Mouse (Mus musculus): ENCODE data around the gene Skap1. TPM values are rescaled to one million over a fixed set of nuclear protein-coding genes. Genes with fewer than 3 reads are reported as not detected.

Gene Skap1
- polyA plus RNA-seq, 1 experiment from 2014 or later = 2.8 TPM

DNA sequence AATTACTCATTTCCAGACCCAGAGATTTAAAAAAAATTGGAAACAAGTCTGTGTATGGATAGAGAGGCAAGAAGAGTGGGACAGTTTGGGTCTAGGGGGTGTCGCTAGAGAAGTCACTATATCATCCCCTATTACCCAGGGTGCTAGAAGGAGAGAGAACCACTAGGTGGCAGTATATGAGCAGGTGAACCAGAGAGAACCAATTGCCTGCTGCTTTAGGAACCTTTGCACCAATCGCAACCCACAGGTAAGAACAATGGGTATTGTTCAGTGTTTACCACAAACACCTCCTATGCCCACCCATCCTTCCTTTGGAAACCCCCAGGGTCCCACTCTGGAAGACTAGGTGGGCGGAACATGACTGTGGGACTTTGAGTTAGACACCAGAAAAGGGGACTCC lies 295.6 kb downstream of the Skap1 start:
- no peaks in the 10 kb centered on the region for H3K36me3 ChIP-seq (ENCODE audit: control insufficient read depth, insufficient read depth, low read length)
- H3K27me3 ChIP-seq (replicated peaks; ENCODE audit: control insufficient read depth, insufficient read depth, low read length) = no peaks in the 10 kb centered on the region
- H3K4me3 ChIP-seq (ENCODE audit: low read depth, low read length) = no peak overlapping the region
- H3K27ac ChIP-seq (ENCODE audit: low read depth, low read length) = no peak overlapping the region
- no peak for ATAC-seq
- H3K4me1 ChIP-seq (ENCODE audit: control insufficient read depth, insufficient read depth, low read length) = 0 out of 2 replicates have a peak, but pooled peaks cover 2% of the 10 kb centered on the region
- no peak overlapping the region for H3K4me2 ChIP-seq (ENCODE audit: low read length)
- H3K9me3 ChIP-seq (replicated peaks; ENCODE audit: control insufficient read depth, low read length) = no peaks in the 10 kb centered on the region
- no peak overlapping the region for H3K9ac ChIP-seq (ENCODE audit: low read length)
- WGBS = 53% methylated on average over 3 of the region's 3 CpGs
- DNase-seq (ENCODE audit: low spot score) = peak; percentile 69

DNA sequence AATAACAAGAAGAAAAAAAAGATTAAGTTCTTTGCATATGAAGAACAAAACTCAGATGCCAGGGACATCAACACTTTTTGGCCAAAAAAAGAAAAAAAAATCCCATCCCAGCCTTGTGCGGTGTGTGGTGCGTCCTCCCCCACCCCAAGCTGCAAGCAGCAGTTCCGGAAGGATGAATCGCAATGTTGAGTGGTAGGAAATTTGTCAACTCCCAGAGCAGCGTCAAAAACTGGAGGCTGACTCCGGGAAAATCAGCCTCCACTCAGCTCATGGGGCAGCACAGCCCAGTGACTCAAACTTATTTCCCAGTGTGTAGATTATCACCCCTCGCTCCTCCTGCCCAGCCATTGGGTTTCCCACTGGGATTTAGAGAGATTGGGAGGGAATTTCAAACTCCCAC lies 297.6 kb downstream of the Skap1 start:
- Histone ChIP-seq H3K4me2 (ENCODE audit: low read length) (no peak overlapping the region), H3K9ac (ENCODE audit: low read length) (no peak overlapping the region), H3K4me3 (ENCODE audit: low read depth, low read length) (no peak overlapping the region), H3K27ac (ENCODE audit: low read depth, low read length) (no peak overlapping the region), H3K4me1 (ENCODE audit: control insufficient read depth, insufficient read depth, low read length) (peaks cover 2% of the 10 kb centered on the region; the same call in 1 of the 2 replicates), H3K9me3 (replicated peaks; ENCODE audit: control insufficient read depth, low read length) (no peaks in the 10 kb centered on the region), H3K36me3 (ENCODE audit: control insufficient read depth, insufficient read depth, low read length) (no peaks in the 10 kb centered on the region; the same call in 1 of the 2 replicates), H3K27me3 (replicated peaks; ENCODE audit: control insufficient read depth, insufficient read depth, low read length) (no peaks in the 10 kb centered on the region)
- DNase-seq (ENCODE audit: low spot score) (no peak), ATAC-seq (no peak)
- WGBS = 81% methylated on average over 7 of the region's 7 CpGs

GRCm38 (mm10) chr11:96762742-96763470 lies 298.5 kb downstream of the Skap1 start:
- Histone ChIP-seq H3K9me3 (replicated peaks; ENCODE audit: control insufficient read depth, low read length) (no peaks in the 10 kb centered on the region), H3K4me3 (ENCODE audit: low read depth, low read length) (no peak overlapping the region), H3K27ac (ENCODE audit: low read depth, low read length) (peak overlapping the region; percentile 18; the same call in 1 of the 2 replicates), H3K4me2 (ENCODE audit: low read length) (no peak overlapping the region), H3K27me3 (replicated peaks; ENCODE audit: control insufficient read depth, insufficient read depth, low read length) (no peaks in the 10 kb centered on the region), H3K9ac (ENCODE audit: low read length) (no peak overlapping the region), H3K4me1 (ENCODE audit: control insufficient read depth, insufficient read depth, low read length) (peaks cover 7% of the 10 kb centered on the region), H3K36me3 (ENCODE audit: control insufficient read depth, insufficient read depth, low read length) (peaks cover 3% of the 10 kb centered on the region; the same call in 1 of the 2 replicates)
- no peak for DNase-seq (ENCODE audit: low spot score)
- WGBS = 81% methylated on average over 15 of the region's 15 CpGs
- no peak for ATAC-seq

DNA sequence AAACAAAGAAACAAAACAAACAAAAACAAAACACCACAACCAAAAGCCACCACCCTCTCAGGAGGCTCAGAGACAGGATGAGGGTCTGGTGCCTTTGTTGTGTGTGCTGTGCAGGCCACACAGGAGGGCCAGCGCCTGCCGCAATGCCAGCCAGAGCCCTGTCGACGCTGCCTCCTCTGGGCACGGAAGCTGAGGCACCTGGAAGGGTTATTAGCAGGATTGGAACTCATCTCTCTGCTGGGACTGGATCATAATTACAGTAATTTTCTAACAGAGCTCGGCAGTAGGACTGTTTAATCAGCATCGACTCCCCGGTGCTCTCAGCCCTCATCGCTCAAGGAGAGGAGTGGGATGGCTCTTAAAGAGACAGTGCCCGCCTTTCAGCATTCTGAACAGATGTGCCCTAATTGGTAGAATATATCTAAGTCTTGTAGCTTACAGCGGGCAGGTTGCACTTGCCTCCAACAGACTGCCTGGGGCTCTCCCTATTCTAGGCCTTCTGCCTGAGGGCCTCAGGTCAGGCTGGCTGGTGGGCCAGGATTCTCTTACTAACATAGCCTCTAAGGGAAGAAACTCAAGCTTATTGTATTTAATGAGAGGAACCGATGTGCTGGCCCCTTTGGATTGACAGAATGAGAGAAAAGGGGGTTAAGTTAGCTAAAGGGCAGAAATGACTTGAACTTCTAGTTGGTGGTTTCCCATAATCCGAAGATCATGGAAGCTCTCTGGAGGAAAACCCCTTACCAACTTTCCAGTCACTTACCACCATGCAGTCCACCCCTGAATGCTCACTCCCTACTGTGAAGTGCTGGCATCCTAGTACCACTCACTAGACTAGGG lies 300.3 kb downstream of the Skap1 start:
- DNase-seq (ENCODE audit: low spot score) = peak; percentile 49
- Histone ChIP-seq H3K27ac (ENCODE audit: low read depth, low read length) (peak overlapping the region; percentile 3; the same call in 1 of the 2 replicates), H3K9ac (ENCODE audit: low read length) (peak overlapping the region; percentile 32; the same call in 1 of the 2 replicates), H3K9me3 (replicated peaks; ENCODE audit: control insufficient read depth, low read length) (no peaks in the 10 kb centered on the region), H3K4me3 (ENCODE audit: low read depth, low read length) (no peak overlapping the region), H3K4me2 (ENCODE audit: low read length) (no peak overlapping the region), H3K27me3 (replicated peaks; ENCODE audit: control insufficient read depth, insufficient read depth, low read length) (no peaks in the 10 kb centered on the region), H3K36me3 (ENCODE audit: control insufficient read depth, insufficient read depth, low read length) (peaks cover 21% of the 10 kb centered on the region), H3K4me1 (ENCODE audit: control insufficient read depth, insufficient read depth, low read length) (peaks cover 11% of the 10 kb centered on the region)
- 27% methylated on average over 13 of the region's 13 CpGs for WGBS
- peak; percentile 46 for ATAC-seq

GRCm38 (mm10) chr11:96765645-96766044 lies 301.3 kb downstream of the Skap1 start:
- no peak overlapping the region for H3K9ac ChIP-seq (ENCODE audit: low read length)
- H3K4me2 ChIP-seq (ENCODE audit: low read length) = no peak overlapping the region
- DNase-seq (ENCODE audit: low spot score) (no peak), ATAC-seq (no peak)
- 80% methylated on average over 7 of the region's 7 CpGs for WGBS
- peaks cover 30% of the 10 kb centered on the region for H3K36me3 ChIP-seq (ENCODE audit: control insufficient read depth, insufficient read depth, low read length)
- H3K27me3 ChIP-seq (replicated peaks; ENCODE audit: control insufficient read depth, insufficient read depth, low read length) = no peaks in the 10 kb centered on the region
- no peaks in the 10 kb centered on the region for H3K9me3 ChIP-seq (replicated peaks; ENCODE audit: control insufficient read depth, low read length)
- 0 out of 2 replicates have a peak overlapping the region, but pooled peaks have one; percentile 18 for H3K27ac ChIP-seq (ENCODE audit: low read depth, low read length)
- peaks cover 11% of the 10 kb centered on the region for H3K4me1 ChIP-seq (ENCODE audit: control insufficient read depth, insufficient read depth, low read length)
- no peak overlapping the region for H3K4me3 ChIP-seq (ENCODE audit: low read depth, low read length)

- 70% methylated on average over 12 of the region's 12 CpGs for WGBS
- H3K27ac ChIP-seq (ENCODE audit: low read depth, low read length) = peak overlapping the region; percentile 55
- H3K36me3 ChIP-seq (ENCODE audit: control insufficient read depth, insufficient read depth, low read length) = peaks cover 40% of the 10 kb centered on the region
- no peak overlapping the region for H3K9ac ChIP-seq (ENCODE audit: low read length)
- no peaks in the 10 kb centered on the region for H3K9me3 ChIP-seq (replicated peaks; ENCODE audit: control insufficient read depth, low read length)
- DNase-seq (ENCODE audit: low spot score) = no peak
- peaks cover 11% of the 10 kb centered on the region for H3K4me1 ChIP-seq (ENCODE audit: control insufficient read depth, insufficient read depth, low read length)
- H3K4me3 ChIP-seq (ENCODE audit: low read depth, low read length) = no peak overlapping the region
- no peaks in the 10 kb centered on the region for H3K27me3 ChIP-seq (replicated peaks; ENCODE audit: control insufficient read depth, insufficient read depth, low read length)
- no peak for ATAC-seq
- H3K4me2 ChIP-seq (ENCODE audit: low read length) = no peak overlapping the region
Observed at GRCm38 (mm10) chr11:96766555-96766954, 302.2 kb downstream of the Skap1 start.

DNA sequence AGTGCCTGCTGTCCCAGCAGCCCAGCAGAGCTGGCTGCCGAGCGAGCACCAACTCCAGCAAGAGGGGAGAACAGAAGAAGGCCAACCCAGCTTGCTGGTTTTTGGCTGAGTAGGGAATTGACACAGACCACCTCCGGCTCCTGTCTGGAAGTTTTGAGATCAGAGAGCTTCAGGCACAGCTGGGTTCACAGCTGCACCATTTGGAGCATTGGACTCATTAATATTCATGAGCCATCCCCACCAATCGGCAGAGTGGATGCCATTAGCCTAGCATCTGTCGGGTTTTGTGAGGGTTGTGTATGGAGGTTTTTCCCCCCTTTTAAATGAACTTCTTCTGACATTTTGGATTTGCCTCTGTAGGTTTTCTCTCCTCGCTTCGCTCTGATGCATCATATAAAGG lies 302.7 kb downstream of the Skap1 start:
- no peaks in the 10 kb centered on the region for H3K27me3 ChIP-seq (replicated peaks; ENCODE audit: control insufficient read depth, insufficient read depth, low read length)
- H3K4me3 ChIP-seq (ENCODE audit: low read depth, low read length) = no peak overlapping the region
- DNase-seq (ENCODE audit: low spot score) = peak; percentile 80
- H3K4me2 ChIP-seq (ENCODE audit: low read length) = no peak overlapping the region
- WGBS = 17% methylated on average over 7 of the region's 7 CpGs
- peaks cover 45% of the 10 kb centered on the region for H3K36me3 ChIP-seq (ENCODE audit: control insufficient read depth, insufficient read depth, low read length)
- no peaks in the 10 kb centered on the region for H3K9me3 ChIP-seq (replicated peaks; ENCODE audit: control insufficient read depth, low read length)
- peak; percentile 76 for ATAC-seq
- peaks cover 11% of the 10 kb centered on the region for H3K4me1 ChIP-seq (ENCODE audit: control insufficient read depth, insufficient read depth, low read length)
- H3K27ac ChIP-seq (ENCODE audit: low read depth, low read length) = peak overlapping the region; percentile 55
- no peak overlapping the region for H3K9ac ChIP-seq (ENCODE audit: low read length)

GRCm38 (mm10) chr11:96768240-96768639 lies 303.8 kb downstream of the Skap1 start:
- H3K27ac ChIP-seq (ENCODE audit: low read depth, low read length) = peak overlapping the region; percentile 55
- no peaks in the 10 kb centered on the region for H3K27me3 ChIP-seq (replicated peaks; ENCODE audit: control insufficient read depth, insufficient read depth, low read length)
- DNase-seq (ENCODE audit: low spot score) (no peak), ATAC-seq (no peak)
- WGBS = 63% methylated on average over 9 of the region's 9 CpGs
- H3K36me3 ChIP-seq (ENCODE audit: control insufficient read depth, insufficient read depth, low read length) = peaks cover 56% of the 10 kb centered on the region
- H3K4me1 ChIP-seq (ENCODE audit: control insufficient read depth, insufficient read depth, low read length) = peaks cover 11% of the 10 kb centered on the region
- H3K9me3 ChIP-seq (replicated peaks; ENCODE audit: control insufficient read depth, low read length) = no peaks in the 10 kb centered on the region
- H3K4me2 ChIP-seq (ENCODE audit: low read length) = no peak overlapping the region
- H3K4me3 ChIP-seq (ENCODE audit: low read depth, low read length) = no peak overlapping the region
- H3K9ac ChIP-seq (ENCODE audit: low read length) = no peak overlapping the region
